Mouse (Mus musculus): ENCODE results near the gene Sec24d.

The Sec24d gene

DNA sequence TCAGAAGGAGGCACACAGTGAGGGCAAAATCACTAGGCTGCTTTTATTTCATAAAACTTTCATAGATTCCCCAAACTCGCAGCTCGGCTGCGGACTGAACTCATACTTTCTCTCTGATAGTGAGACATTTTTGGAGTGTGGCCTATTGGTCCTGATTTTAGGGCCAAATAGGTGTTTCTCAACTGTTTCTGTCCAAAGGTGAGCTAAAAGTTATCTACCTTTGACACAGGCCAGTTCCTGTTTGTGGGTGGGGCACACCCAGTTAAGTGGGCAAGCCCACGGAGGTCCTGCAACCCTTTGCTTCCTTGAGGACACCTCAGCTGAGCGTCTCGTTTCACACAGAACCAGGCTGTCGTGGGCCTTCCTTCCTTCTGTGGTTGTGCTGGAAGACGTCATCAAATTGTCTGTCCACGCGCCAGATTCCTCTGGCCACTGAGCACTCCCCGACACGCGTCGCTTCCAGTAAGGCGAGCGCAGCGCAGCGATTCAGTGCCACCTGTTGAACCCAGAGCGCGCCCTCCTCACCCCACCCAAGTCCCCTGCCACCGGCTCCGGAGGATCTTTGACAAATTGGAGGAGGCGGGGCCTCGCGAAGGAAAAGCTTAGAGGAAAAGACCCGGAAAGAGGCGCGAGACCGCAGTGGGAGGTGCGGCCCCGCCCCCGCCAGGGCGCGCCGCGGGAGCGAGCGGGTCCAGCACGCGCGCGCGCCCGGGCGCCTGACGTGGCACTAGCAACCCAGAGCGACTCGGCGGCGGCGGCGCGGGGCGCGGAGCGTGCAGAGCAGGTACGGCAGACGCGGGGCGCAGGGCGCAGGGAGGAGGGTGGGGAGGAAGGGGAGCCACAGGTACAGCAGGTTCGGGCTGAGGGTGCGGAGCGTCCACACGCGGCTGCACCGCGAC, at the start of gene Sec24d:
Gene Sec24d (plus strand): TSS at position 703 of the 899 bp plus-strand sequence.
- peak; percentile 91 for DNase-seq

DNA sequence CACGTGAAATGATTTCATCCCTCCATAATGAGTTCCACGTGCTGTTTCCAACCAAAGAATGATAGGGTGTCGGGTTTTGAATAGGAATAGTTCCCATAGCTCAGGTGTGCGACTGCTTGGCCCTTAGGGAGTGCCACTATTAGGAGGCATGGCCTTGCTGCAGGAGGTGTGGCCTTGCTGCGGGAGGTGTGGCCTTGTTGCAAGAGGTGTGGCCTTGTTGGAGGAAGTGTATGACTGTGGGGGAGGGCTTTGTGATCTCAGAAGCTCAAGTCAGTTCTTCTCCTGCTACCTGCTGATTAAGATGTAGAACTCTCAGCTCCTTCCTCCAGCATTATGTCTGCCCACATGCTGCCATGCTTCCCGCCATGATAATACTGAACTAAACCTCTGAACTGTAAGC, 48.6 kb upstream of the Sec24d start:
- no peak for DNase-seq

DNA sequence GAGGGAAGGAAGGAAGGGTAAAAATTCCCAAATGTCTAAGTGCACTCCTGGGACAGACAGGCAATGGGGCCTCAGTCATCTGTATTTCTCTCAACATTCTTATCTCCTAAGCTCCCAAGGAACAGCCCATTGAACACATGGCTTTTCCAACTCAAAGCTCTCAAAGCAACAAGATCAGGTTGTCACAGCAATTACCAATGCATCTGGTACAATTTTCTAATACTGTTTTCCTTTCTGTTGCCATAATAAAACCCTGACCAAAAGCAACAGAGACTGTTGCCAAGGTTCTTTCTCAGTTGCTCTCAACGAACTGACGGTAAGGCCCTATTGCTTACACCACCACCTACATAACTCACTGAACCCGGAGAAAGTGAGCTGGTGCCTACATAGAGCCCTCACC, 40.0 kb upstream of the Sec24d start:
- no peak for DNase-seq

DNA sequence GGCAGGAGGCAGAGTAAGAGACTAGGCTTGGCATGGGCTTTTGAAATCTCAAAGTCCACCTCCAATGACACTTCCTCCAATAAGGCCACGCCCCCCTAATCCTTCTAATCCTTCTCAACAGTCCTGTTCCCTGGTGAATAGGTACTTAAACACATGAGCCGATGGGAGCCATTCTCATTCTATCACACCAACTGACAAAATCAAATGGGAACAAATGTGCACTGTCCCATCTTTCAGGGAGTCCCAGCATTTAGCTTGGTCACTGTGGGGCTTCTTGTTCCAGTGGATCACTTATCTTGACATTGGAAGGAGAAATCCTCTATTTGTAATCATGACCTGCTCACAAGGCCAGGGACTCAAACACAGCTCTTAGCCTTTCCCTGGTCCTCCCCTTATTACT, 35.6 kb upstream of the Sec24d start:
- DNase-seq = no peak

DNA sequence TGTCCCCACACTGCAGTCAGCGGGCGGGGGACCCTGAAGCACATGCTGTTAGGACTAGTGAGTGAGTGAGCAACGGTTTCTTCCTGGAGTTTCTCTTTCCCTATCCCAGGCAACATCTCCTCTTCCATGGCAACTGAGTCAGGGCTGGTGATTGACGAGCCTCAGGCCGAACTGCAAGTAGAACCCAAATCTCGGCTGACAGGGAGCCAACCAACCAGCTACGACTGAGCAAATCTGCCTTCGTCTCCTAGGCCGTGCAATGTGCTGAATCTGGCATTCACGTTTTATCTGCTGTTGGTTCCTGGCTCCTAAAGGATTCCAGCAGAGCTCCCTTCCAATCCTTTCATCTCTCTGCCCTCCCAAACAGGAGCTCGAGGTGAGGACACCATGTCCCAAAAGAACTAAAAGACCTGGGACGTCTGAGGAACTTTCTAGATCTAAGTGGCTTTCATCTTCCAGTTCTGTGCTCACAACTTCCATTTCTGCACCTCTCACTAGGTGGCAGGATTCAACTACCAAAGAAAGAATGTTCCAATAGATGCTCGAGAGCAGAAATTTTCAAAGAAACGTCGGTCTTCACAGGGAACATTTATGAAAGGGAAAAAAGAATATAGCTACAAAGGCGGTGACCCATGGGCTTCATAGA, 32.9 kb upstream of the Sec24d start:
- peak; percentile 79 for DNase-seq

DNA sequence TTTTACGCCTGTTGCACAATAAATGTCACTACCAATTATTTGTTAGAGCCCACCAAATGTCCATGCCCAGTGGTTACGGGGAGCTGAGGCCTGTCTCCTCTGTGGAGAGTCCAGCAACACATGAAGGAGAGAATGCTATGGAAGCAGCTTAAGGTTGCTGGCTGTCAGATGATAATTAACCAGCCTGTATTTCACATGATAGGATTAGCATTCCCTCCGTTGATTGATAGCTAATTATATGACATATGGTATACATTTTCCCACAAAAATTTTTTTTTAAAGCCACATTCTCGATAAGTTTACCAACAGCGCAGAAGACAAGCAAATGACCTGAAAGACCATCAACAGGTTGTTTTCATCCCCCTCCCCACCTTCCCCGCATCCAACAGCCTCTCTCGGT, 31.8 kb upstream of the Sec24d start:
- no peak for DNase-seq

DNA sequence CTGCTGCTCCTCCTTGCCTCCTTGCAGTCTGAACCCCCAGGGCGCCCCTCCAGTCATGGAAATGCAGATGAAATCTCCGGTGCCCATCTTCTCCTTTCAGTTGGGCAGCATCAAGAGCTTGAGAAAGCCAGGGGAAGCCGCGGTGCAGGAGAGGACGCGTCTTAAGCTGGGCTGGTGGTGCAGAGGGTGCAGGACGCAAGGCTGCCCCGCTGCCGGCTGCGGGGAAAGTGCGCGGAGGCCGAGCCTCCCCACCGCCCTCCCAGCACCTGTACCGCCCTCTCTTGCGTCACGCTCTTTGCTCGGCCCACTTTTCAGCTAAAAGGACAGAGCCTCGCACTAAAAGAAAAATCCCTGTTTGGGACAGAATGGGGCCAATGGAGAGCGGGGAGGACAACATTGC, 31.3 kb upstream of the Sec24d start, which contains the start of gene Synpo2:
Gene Synpo2 (minus strand): TSS at position 229 of the 400 bp plus-strand sequence.
- DNase-seq = peak; percentile 68

DNA sequence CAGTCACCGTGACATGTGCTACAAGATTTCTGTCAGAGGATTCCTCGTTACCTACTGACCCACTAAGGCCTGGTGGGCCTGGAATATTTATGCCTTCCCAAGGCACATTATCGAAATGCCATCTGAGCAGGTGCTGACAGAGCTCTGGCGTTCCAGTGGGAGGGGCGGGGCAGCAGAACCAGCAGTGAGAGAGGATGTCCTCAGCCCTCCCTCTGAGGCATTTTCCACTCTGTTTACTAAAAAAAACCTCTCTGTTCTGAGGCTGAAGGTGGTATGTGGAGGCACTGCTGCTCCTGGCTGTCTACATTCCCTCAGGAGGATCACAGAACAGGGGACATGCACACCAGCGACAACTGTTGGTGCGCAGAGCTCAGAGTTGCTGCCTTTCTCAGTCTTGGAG, 30.2 kb upstream of the Sec24d start:
- no peak for DNase-seq

DNA sequence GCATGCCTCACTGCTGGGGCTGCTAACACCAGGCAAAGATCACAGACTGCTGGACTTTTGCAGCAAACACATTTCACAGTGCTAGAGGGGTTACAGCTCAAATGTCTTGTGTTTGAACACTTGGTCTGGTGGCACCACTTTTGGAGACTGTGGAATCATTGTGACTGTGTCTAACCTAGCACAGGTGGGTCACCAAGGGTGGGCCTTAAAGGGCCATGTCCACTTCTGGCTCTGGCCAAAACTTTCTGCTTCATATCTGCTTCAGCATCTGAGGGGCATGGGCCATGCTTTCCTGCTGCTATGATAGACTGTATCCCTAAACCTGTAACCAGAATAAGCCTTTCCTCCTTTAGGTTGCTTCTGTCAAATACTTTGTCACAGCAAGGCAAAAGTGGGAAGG, 29.8 kb upstream of the Sec24d start:
- DNase-seq = no peak

DNA sequence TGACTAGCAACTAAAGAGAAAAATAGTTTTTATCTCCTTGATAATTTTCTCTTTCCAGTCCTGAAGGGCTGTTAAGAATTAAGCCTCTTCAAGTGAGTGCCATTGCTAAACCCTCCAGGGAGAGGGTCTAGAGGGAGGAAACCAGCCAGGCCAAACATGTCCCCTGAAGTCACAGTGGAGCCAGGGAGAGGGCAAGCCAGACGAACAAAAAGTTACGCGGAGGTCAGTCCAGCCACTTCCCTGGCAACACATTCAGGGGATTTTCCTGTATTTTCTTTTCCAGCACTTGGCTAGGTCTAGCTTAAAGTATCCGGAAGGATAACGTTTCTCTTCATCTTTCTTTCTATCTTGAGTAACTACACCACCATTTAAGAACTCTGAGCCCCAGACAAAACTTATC, 22.9 kb upstream of the Sec24d start:
- DNase-seq = peak; percentile 38

DNA sequence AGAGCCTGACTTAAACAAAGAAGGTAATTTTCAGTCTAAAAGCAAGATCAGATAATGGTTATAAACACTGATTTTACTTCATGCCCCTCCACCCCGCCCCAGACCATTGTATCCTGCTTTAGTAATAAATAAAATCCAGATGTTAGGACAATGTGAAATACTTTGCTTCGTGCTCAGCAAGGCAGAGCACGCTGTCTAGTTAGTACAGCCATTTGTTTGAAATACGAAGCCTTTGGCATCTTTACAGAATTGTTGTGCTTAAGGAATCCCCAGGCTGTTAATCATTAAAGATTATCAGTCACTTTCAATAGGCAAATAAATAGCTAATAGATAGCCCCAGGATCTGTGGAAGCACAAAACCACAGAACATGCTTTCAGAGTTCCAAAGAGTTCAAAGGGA, 21.6 kb upstream of the Sec24d start:
- no peak for DNase-seq

DNA sequence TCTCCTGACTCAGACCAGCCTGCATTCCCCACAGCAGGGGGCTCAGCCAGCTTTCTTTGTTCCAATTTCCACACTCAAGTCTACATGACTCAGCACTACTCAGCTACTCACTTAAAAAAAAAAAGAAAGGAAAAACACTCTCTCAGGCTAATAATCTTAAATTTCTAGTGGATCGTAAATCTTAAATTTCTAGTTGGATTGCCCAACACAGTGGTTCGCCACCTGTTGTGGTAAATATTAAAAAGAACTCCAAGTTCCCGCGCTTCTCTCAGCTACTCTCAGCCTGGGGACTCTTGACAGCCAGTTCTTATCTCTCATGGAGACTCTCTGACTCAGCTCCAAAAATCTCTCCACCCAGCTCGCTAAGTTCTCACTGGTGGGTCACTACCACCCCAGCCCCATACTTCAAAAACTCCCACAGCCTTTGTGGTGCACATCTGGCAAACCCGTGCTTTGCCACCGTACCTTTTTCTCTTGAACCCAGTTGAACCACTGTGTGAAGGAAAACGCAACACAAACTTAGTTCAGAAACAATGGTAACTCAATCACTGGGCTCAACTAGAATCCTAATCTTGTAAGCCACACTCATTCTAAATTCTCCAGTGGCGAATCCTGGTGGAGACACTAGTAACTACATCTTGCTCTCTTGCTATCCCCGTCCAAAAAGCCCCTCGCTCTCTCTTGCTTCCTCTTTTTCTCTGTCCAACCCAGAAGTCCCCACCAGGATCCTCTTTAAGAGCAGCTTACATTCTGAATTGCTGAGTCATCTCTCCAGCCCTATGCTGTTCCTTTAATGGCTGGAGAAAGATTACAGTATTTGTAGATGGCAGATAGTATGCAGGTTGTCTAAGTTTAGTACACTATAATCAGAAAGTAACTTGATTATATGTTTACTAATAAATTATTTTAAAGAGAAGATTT, 10.8 kb upstream of the Sec24d start:
- no peak for DNase-seq

DNA sequence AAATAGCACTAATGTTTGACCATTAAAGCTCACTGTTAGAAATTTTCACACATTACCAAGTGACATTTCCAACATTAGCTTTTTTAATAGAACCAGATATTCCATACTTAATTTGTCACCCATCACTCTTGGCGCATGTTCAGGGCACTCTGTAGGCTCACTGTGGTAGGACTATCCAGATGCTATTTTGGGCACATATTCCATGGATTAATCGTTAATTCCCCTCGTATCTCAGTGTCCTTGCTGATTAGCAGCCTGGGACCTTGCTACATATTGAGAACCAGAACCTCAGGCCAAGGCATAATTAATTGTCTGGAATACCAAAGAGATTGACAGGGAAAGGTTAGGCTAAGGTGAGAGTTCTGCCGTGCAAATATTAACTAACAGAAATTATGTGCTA, 8.5 kb upstream of the Sec24d start:
- DNase-seq = no peak

DNA sequence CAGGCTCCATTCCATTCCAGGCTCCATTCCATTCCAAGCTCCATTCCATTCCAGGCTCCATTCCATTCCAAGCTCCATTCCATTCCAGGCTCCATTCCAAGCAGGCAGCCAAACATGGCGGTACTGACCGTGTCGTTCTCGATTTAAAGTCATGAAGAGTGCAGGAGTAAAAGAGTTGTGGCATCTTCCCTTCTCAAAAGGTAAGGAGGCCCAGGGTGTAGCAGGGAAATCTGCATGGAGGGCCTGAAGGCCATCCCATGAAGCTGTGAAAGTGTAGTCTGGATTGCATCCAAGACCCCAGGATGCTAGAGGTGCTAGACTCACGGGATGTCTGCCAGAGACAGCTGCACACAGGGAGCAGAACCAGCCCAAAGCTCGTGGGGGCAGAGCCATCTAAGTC, 2.5 kb upstream of the Sec24d start:
- DNase-seq = no peak

DNA sequence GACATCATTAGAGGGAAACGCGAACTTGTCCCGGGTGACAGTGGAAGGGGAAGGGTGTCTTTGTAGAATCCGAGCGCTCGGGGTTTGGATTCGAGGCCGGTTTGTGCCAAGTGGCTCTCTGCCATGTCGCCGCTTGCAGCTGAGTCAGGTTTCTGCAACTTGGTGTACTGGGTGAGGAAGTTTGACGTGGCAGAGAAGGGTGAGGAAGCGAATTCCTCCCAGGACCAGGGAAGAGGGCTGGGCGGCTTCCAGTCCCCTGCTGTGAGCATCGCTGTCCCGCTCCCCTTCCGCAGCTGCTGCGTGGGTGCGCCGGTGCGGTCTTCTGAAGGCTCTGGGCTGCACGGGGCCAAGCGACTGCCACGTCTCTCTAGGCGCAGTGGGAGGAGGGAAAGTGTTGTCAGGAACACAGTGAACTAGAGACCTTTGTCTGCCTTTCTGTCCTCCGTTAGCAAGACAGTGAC, 516 bp downstream of the Sec24d start:
- DNase-seq = peak; percentile 68

DNA sequence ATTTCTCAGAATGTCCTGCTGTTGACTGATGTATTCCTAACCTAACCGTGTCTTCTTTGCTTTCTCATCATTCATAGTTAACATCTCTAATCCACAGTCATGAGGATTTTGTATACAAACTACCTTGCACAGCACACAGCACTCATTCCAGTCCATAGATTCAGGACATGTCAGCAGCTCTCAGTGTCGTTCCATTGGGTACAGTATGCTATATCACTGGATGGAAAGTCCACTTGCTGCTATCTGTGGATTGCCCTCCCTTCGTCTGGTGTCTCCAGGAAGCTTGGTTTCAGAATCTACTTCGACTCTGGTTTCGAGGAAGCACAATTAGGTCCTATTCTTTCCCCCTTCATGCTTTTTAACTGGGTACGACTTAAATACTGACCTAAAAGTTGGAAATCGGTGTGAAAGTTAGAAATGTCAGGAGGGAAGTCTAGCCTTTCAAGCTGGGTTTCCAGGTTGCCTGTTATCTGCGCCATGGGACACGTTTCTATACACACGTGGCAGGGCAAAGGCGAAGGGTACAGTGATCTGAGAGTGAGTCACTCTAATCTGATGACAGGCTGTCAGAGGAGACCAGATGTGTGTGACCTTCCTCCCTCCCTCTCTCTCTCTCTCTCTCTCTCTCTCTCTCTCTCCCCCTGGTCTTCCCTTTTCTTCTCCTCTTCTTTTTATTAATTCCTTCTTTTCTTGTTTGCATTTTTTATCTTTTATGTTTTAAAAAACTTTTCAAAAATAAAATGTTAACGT, 15.8 kb downstream of the Sec24d start:
- no peak for DNase-seq

DNA sequence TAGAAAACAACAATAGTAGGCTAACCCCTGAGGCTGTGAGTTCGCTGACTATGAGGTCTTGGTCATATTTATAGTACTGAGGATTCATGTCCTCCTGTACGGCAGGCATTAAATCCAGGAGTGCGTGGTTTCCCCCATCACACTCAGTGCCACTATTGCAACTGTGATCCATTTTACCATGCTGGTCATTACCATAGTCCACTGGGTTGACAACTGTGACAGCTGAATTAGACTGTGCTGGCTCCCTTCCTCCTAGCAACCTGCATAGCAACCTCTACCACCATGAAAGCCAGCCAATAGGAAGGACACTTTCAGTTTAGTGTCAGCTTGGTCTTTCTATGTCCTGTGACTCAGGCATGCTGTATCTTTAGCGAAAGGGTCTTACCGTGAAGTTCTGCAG, 17.0 kb downstream of the Sec24d start:
- DNase-seq = no peak

DNA sequence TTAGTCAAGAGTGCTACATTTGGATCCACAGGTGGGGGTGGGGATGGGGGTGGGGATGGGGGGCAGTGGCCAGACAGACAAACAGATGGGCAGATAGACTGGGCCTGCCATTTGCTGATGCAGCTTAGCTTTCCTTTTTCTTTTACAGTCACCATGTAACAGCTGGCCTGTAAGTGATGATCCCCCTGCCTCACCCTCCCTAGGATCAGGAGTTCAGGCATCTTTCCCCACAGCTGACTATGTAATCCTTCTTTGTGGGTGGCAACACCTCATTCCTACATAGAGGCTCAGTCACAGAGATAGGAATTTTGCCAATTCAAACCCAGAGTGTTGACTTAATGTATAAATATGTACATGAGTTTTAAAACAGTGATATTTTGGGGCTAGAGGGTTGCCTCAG, 18.4 kb downstream of the Sec24d start:
- DNase-seq = no peak

DNA sequence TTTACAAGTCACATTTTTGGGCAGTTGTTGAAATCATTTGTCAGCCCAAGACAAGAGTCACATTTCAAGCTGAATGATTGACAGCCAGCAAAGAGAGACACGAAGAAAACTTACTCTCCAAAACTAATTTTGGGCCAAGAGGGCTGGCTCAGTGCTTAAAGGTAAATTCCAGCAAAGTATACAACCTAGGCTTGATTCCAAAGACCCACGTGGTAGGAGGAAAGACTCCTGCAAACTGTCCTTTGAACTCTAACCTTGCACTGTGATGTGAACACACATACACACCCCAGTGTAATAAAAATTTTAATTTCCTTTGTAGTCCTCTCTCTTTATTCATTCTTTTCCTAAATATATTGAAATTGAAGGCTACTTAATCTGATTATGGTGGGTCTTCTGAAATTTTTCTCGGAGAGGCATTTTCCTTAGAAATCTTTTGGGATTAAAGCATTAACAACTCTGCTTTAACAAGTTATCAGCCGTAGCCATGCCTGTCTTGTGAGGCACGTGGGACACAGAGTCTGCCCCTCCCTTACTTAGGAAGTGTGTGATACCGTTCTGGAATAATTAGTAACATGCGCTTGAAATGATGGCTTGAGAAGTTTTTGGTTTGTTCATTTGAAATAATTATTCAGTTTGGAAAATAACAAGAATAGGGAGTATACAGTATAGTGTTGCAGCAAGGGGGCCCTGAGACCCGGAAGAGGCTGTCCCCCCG, 21.8 kb downstream of the Sec24d start:
- no peak for DNase-seq

DNA sequence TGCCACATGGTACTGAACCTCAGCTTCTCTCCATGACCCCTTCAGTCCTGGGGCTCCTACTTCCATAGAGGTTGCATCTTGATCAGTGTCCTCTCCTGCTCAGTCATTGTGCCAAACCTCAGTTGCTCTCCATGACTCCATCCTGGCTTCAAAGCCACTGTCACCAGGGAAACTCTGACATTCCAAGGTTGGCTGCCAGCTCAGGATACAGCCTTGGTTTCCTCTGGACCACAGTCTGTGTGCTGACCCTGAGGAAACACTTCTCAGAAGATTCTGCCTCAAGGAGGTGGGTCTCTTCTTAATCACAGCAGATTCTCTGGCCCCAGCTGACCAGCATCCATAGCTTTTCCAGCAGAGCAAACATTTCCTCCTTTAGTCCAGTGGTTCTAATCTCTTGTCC, 24.4 kb downstream of the Sec24d start:
- no peak for DNase-seq

DNA sequence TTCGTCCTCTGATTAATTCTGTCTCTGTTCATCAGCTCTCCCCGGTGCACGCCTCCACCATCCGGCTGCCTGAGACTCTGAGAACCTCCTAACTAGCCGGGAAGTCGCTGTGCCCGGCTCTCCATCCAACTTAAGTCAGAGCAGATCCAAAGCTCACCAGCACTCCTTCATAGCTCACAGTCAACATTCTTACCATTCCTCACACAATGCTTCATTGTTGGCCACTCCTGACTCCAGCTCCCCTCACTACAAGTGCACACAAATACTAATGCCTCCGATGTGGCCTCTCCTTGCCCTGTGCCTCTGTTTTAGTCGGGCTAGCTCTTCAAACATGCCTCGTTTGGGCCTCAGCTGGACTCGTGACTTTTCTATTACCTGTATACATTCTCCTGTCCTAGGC, 29.4 kb downstream of the Sec24d start:
- peak; percentile 8 for DNase-seq

DNA sequence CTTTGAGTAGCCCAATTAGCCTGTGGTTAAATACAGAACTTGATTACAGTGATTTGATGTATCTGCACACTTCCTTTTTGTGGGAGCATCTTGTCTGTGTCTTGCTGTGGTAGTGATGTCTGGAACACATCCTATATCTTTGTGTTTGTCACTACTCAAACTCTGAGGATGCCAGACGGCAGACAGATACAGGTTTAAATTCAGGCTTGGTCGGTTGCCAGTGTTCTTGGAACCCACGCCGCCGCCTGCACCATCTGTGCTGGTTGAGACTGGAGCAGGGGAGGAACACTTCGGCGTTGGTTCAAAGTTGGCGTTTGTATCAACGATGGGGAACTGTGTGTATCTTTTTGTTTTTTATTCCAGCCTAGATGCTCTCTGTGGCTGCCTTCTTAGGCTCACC, 31.0 kb downstream of the Sec24d start:
- no peak for DNase-seq
